ENCODE assay signal across 24 mouse cellular contexts in genomic region chr8:102742940-102743339, GRCm38 (mm10). TPM values are rescaled to one million over a fixed set of nuclear protein-coding genes. Genes with fewer than 3 reads are reported as not detected.
DNase-seq lines count a peak whose midpoint lies in the region; ATAC-seq lines count a peak whose summit lies in the region.
"Had no signal": no experiment of that assay in that cellular context is flagged by ENCODE, and none has a peak within 500 bp of the region (broad histone marks: within the 10 kb centered on the region; RNA-seq: fewer than 3 reads in every experiment).

No protein-coding gene starts in this region.

- WGBS in neural tube, embryonic 13.5 days = 75% methylated on average over 3 of the region's 3 CpGs
- 13% methylated on average over 3 of the region's 3 CpGs for WGBS in limb, embryonic 15.5 days

- H3K27me3 ChIP-seq in neural tube, embryonic 13.5 days = no peaks in the 10 kb centered on the region
- H3K27me3 ChIP-seq in limb, embryonic 15.5 days = no peaks in the 10 kb centered on the region
- H3K27me3 ChIP-seq: embryonic facial prominence, embryonic 12.5 days; forebrain, embryonic 13.5 days; hindbrain, embryonic 12.5 days; Patski had no signal

- H3K4me1 ChIP-seq in neural tube, embryonic 13.5 days (replicated peaks) = peaks cover 50% of the 10 kb centered on the region
- H3K4me1 ChIP-seq in limb, embryonic 15.5 days = peaks cover 34% of the 10 kb centered on the region
- H3K4me1 ChIP-seq: heart, embryonic 10.5 days had no signal

- H3K9me3 ChIP-seq in neural tube, embryonic 13.5 days = no peaks in the 10 kb centered on the region
- H3K9me3 ChIP-seq in limb, embryonic 15.5 days = no peaks in the 10 kb centered on the region
- H3K9me3 ChIP-seq: embryonic facial prominence, embryonic 12.5 days; forebrain, embryonic 13.5 days; heart, embryonic 10.5 days; hindbrain, embryonic 12.5 days had no signal

- H3K27ac ChIP-seq in neural tube, embryonic 13.5 days (replicated peaks) = 0 out of 2 replicates have a peak overlapping the region, but pooled peaks have one; percentile 0
- 0 out of 2 replicates have a peak overlapping the region, but pooled peaks have one; percentile 7 for H3K27ac ChIP-seq in limb, embryonic 15.5 days
- H3K27ac ChIP-seq: embryonic facial prominence, embryonic 12.5 days; forebrain, embryonic 13.5 days; gastrocnemius, adult 2 months; heart, embryonic 10.5 days; hindbrain, embryonic 12.5 days had no signal

- no peak for ATAC-seq in neural tube, embryonic 13.5 days (ENCODE audit: low read depth)
- ATAC-seq in limb, embryonic 15.5 days (ENCODE audit: insufficient number of reproducible peaks, low FRiP score, low TSS enrichment, low read depth) = no peak
- ATAC-seq: activated CD4-positive, CD25-positive, alpha-beta regulatory T cell, adult 4 months; forebrain, embryonic 13.5 days; forebrain, postnatal 0 days; hindbrain, embryonic 16.5 days; Patski had no signal

- peak; percentile 19 for DNase-seq in embryo, embryonic 11.5 days (ENCODE audit: low read depth, low spot score)
- DNase-seq in embryo, embryonic 11 days = no peak
- no peak for DNase-seq in neural tube, embryonic 10.5 days (ENCODE audit: extremely low spot score, low spot score)
- DNase-seq in layer of hippocampus, postnatal 25 days (ENCODE audit: extremely low spot score in 1 of 2, low spot score in 1 of 2) = no peak
- no peak for DNase-seq in spleen, adult 18-20 months
- DNase-seq: adrenal gland, postnatal 14 days; cerebellum, adult 11-12 months; cerebellum, adult 9-11 months; cerebellum, postnatal 36 days; forebrain, postnatal 0 days; gastrocnemius, adult 2 months; heart, adult 18-20 months; heart, postnatal 10 days; heart, postnatal 4 days had no signal

- no peak overlapping the region for H3K9ac ChIP-seq in neural tube, embryonic 13.5 days
- H3K9ac ChIP-seq in limb, embryonic 15.5 days = no peak overlapping the region
- H3K9ac ChIP-seq: embryonic facial prominence, embryonic 12.5 days; forebrain, embryonic 13.5 days; forebrain, postnatal 0 days; hindbrain, embryonic 12.5 days had no signal

- no peak overlapping the region for H3K4me3 ChIP-seq in neural tube, embryonic 13.5 days
- no peak overlapping the region for H3K4me3 ChIP-seq in limb, embryonic 15.5 days
- H3K4me3 ChIP-seq: embryonic facial prominence, embryonic 12.5 days; forebrain, embryonic 13.5 days; gastrocnemius, adult 2 months; heart, embryonic 10.5 days; hindbrain, embryonic 12.5 days had no signal

- no peaks in the 10 kb centered on the region for H3K36me3 ChIP-seq in neural tube, embryonic 13.5 days
- peaks cover 7% of the 10 kb centered on the region; the same call in 1 of the 2 replicates for H3K36me3 ChIP-seq in limb, embryonic 15.5 days
- H3K36me3 ChIP-seq: hindbrain, embryonic 12.5 days had no signal

- no peak overlapping the region for H3K4me2 ChIP-seq in neural tube, embryonic 13.5 days
- no peak overlapping the region for H3K4me2 ChIP-seq in limb, embryonic 15.5 days
- H3K4me2 ChIP-seq: embryonic facial prominence, embryonic 12.5 days; forebrain, embryonic 13.5 days; hindbrain, embryonic 12.5 days had no signal

RNA-seq across cellular contexts. Expression of gene Cdh11, which starts 42.5 kb away (rescaled TPM):
- 59.5 and 72.2 TPM in 2 replicates for polyA plus RNA-seq in neural tube, embryonic 13.5 days (2015; fragmentation: Nextera tagmentation; extraction: Ambion mirVana)
- 183 and 194 TPM in 2 replicates for polyA plus RNA-seq in limb, embryonic 15.5 days (2015; fragmentation: Nextera tagmentation; extraction: Ambion mirVana)
- 10 to 100 TPM; 80.6 to 89.3 TPM for total RNA-seq in layer of hippocampus, postnatal 25 days (2021)
- total RNA-seq: MEL had no signal
